Mouse (Mus musculus) embryo, embryonic 9.5 days (tissue): ENCODE measurements around the gene Prrt4.
"Not testable (repeated sequence)": the region's sequence is repeated elsewhere in the genome, so short reads cannot be mapped to it uniquely, and the experiment has no call there.

Experiments used
- DNase-seq: peaks from one replicate; pipeline ENCODE4 v3.0.0-alpha.2; 2017; ENCODE audit errors: extremely low spot score

Gene Prrt4

GRCm38 (mm10) chr6:29178888-29179658 lies at the start of gene Prrt4:
Prrt4 (minus strand) TSS chr6:29179584.
- peak; percentile 75 for DNase-seq

GRCm38 (mm10) chr6:29217717-29218116 lies 38.3 kb upstream of the Prrt4 start:
- DNase-seq = not testable (repeated sequence)

- DNase-seq = peak; percentile 95
These were observed 36.6 kb upstream of the Prrt4 start, which contains the start of gene Impdh1 for GRCm38 (mm10) chr6:29215881-29216501. Impdh1 (minus strand) TSS chr6:29216364.

GRCm38 (mm10) chr6:29215181-29215580 lies 35.8 kb upstream of the Prrt4 start:
- no peak for DNase-seq

- no peak for DNase-seq
These were observed 35.4 kb upstream of the Prrt4 start for GRCm38 (mm10) chr6:29214776-29215175.

GRCm38 (mm10) chr6:29214245-29214644 lies 34.9 kb upstream of the Prrt4 start:
- DNase-seq = no peak

- DNase-seq = no peak
These were observed 34.1 kb upstream of the Prrt4 start for GRCm38 (mm10) chr6:29213436-29213835.

- peak; percentile 86 for DNase-seq
These were observed 32.6 kb upstream of the Prrt4 start for GRCm38 (mm10) chr6:29211806-29212492.

GRCm38 (mm10) chr6:29211146-29211545 lies 31.8 kb upstream of the Prrt4 start:
- no peak for DNase-seq

- DNase-seq = no peak
These were observed 31.0 kb upstream of the Prrt4 start for GRCm38 (mm10) chr6:29210231-29210936.

- no peak for DNase-seq
These were observed 28.8 kb upstream of the Prrt4 start for GRCm38 (mm10) chr6:29208178-29208577.

GRCm38 (mm10) chr6:29207017-29207416 lies 27.6 kb upstream of the Prrt4 start:
- DNase-seq = no peak

- DNase-seq = no peak
These were observed 26.6 kb upstream of the Prrt4 start for GRCm38 (mm10) chr6:29206006-29206405.

GRCm38 (mm10) chr6:29204932-29205614 lies 25.7 kb upstream of the Prrt4 start:
- peak; percentile 72 for DNase-seq

- no peak for DNase-seq
These were observed 24.6 kb upstream of the Prrt4 start for GRCm38 (mm10) chr6:29203861-29204585.

- no peak for DNase-seq
These were observed 23.7 kb upstream of the Prrt4 start for GRCm38 (mm10) chr6:29203096-29203495.

GRCm38 (mm10) chr6:29201988-29202387 lies 22.6 kb upstream of the Prrt4 start:
- no peak for DNase-seq

- no peak for DNase-seq
These were observed 22.0 kb upstream of the Prrt4 start for GRCm38 (mm10) chr6:29201341-29201740.

GRCm38 (mm10) chr6:29200496-29200895 lies 21.1 kb upstream of the Prrt4 start:
- no peak for DNase-seq

GRCm38 (mm10) chr6:29199223-29199855 lies 20.0 kb upstream of the Prrt4 start:
- no peak for DNase-seq
